Mouse (Mus musculus) lung, adult 2 months (tissue): Measurements from ENCODE around the gene Yy1. TPM values are rescaled to one million over a fixed set of nuclear protein-coding genes. Genes with fewer than 3 reads are reported as not detected.

Experiments
- DNase-seq: peaks from one replicate; pipeline ENCODE4 v3.0.0; 2022
- H3K4me1 ChIP-seq: fragments of 200-500 bp; 2 replicates; pipeline ENCODE4 v1.6.1; 2011; ENCODE audit warnings: low read length; ENCODE audit not compliant: control insufficient read depth, insufficient read depth
- H3K4me3 ChIP-seq: fragments of 200-500 bp; replicated peaks from 2 replicates; pipeline ENCODE3; 2011; ENCODE audit warnings: low read depth, mild to moderate bottlenecking, control low read depth, low read length; ENCODE audit errors: extremely low read depth
- CTCF ChIP-seq: fragments of 200-500 bp; IDR thresholded peaks from 2 replicates; pipeline ENCODE4 v1.5.1; 2011; ENCODE audit warnings: mild to moderate bottlenecking, low read length, control low read depth; ENCODE audit not compliant: insufficient read depth
- POLR2A ChIP-seq: fragments of 200-500 bp; IDR thresholded peaks from 2 replicates; pipeline ENCODE4 v1.6.1; 2011; ENCODE audit warnings: low read depth, mild to moderate bottlenecking, control low read depth, low read length, borderline replicate concordance; ENCODE audit errors: extremely low read depth
- WGBS: fragments of 180-500 bp; shearing (Covaris S2); methylation state at CpG from one replicate; pipeline ENCODE4 v1.1.7; 2018; 5-methylcytosine and 5-hydroxymethylcytosine counted together
- polyA plus RNA-seq: library from polyadenylated mRNA; depleted of rRNA; stranded (reverse); fragments of >200 nt; gene quantifications from 2 replicates; pipeline ENCODE4 v1.2.3, GENCODE M21; 2012

Yy1 gene
- polyA plus RNA-seq, 1 experiment: 19.3 TPM

DNA sequence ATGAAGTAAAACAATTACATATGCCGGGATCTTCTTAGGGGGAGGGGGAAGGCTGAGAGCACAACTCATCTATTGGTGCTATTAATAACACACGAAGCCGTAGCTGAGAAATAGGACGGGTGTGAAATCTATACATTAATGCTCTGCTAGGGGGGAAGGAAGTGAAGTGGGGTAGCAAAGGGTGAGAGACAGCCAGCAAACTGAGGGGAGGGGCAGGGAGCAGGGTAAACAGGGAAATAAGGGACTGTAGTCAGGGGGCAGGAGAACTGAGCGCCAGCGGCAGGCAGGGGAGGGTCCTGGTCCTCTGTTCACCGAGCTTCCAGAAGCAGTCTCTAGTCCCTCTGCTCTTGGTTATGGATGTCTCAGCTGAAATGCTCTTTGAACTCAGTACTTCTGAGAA lies 25.9 kb upstream of the Yy1 start:
- peaks cover 7% of the 10 kb centered on the region; the same call in 1 of the 2 replicates for H3K4me1 ChIP-seq
- WGBS: 25% methylated on average over 7 of the region's 7 CpGs
- H3K4me3 ChIP-seq: no peak overlapping the region
- no peak for DNase-seq
- no peak for TF ChIP-seq POLR2A
- TF ChIP-seq CTCF: no peak

DNA sequence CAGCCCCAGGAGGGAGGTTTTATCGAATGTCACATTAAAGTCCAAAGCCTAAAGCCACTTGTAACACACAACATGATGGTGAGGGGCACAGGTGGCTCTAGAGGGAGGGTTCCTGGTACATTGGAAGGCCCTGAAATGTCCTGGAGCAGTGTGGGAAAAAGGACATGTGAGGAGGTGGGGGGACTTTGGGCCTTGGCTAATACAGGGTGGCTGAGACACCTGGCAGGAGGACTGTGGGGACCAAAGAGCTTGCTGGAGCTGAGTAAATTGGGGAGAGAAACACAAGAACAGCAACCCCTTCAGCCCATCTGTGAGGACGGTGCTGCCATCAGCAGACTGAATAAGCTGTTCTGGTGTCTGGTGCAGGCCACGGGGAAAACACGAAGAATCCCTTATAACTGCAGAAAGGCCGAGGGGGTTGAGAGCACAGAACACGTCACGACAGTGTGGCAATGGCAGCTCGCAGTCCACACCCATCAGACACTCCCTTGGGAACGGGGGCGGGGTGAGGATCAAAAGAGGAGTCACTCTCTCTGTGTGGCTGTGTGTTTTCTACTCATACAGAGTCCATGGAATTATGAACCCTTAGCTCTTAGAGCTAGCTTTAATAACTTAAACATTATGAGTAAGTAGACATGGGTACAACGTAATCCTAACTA lies 24.4 kb upstream of the Yy1 start:
- DNase-seq: no peak
- 78% methylated on average over 11 of the region's 11 CpGs for WGBS
- Histone ChIP-seq H3K4me1 (peaks cover 7% of the 10 kb centered on the region; the same call in 1 of the 2 replicates), H3K4me3 (no peak overlapping the region)
- TF ChIP-seq CTCF (no peak), POLR2A (no peak)

DNA sequence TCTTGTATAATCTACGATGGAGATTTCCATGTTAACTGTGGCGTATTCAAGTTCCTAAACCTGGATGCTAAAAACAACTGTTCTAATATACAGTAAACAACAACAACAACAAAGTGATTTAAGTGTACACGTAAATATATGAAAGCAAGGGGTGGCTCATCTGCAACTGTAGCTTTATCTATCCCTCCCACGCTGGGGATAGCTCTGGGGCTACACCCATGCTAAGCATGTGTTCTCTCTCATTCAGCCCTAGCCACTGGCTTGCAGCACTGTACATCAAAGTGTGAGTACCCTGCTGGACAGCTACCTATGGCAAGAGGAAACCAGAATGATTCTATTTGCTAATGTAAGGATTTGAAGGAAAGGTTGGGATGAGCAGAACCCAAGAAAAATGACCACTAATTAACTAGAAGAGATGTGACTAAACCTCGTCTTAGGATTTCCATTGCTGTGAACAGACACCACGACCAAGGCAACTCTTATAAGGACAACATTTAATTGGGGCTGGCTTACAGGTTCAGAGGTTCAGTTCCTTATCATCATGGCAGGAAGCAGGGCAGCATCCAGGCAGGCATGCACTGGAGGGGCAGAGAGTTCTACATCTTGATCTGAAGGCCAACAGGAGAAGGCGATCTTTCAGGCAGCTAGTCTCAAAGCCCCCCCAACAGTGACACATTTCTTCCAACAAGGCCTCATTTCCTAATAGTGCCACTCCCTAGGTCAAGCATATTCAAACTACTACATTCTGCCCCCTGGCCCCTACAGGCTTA lies 12.5 kb upstream of the Yy1 start:
- WGBS: 96% methylated on average over 7 of the region's 7 CpGs
- H3K4me1 ChIP-seq: no peaks in the 10 kb centered on the region
- DNase-seq: no peak
- no peak overlapping the region for H3K4me3 ChIP-seq
- TF ChIP-seq CTCF (no peak), POLR2A (no peak)

DNA sequence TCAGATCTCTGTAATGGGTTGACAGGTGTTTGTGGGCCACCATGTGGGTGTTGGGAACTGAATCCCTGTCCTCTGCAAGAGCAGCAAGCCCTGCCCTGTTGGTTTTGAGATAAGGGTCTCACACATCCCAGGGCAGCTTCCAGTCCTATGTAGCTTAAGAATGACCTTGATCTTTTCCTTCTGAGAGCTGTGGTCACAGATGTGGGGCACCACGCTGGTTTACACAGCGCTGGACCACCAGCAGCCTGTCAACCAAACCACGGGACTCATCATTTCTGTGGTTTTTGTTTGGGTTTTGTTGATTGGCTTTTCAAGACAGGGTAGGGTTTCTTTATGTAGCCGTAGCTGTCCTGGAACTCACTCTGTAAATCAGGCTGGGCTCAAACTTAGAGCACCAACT lies 7.6 kb upstream of the Yy1 start:
- no peak for TF ChIP-seq POLR2A
- TF ChIP-seq CTCF: no peak
- WGBS: 84% methylated on average over 4 of the region's 4 CpGs
- H3K4me3 ChIP-seq: no peak overlapping the region

DNA sequence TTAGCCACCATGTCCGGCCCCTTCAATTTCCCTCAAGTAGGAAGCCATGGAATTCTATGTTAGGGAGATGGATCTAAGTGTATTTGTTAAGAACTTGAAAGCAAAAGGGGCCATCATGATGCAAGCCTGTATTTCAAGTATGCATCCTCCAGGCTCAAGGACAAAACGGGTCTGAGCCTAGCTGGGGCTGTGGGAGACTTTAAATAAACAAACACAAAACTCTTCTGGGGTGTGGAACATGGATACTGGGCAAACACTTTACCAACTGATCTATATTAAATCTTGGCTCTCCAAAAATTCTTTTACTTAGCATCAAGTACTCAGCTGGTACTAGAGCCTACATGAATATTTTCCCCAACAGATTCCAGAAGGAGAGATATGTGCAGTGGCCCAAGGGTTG lies 5.4 kb upstream of the Yy1 start:
- H3K4me1 ChIP-seq: no peaks in the 10 kb centered on the region; the same call in 1 of the 2 replicates
- DNase-seq: no peak
- 61% methylated on average over 2 of the region's 2 CpGs for WGBS
- TF ChIP-seq CTCF (no peak), POLR2A (no peak)
- H3K4me3 ChIP-seq: no peak overlapping the region

More for the DNA sequence above, 7.6 kb upstream of the Yy1 start:
- DNase-seq: no peak
- H3K4me1 ChIP-seq: no peaks in the 10 kb centered on the region

DNA sequence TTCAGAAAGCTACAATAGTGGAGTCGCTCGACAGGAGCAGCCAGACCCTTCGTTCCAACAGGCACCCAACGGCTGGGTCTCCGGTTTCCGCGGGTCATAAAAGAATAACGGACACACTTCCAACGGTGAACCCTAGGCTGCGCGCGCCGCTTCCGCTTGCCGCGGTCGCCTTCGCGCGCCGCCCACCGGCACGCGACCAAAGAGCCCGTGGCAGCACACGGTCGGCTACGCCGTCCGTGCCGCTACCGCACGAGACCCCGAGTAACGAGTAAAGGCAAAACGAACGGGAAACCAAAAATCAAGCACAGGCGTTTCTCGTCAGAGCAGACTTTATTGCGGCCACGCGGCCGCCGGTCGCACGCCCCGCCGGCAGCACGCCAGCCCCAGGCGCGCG lies 624 bp upstream of the Yy1 start:
- peak overlapping the region; percentile 69 for H3K4me3 ChIP-seq
- peaks cover 8% of the 10 kb centered on the region for H3K4me1 ChIP-seq
- no peak for TF ChIP-seq CTCF
- peak; percentile 39 for TF ChIP-seq POLR2A
- WGBS: under 1% methylated on average over 52 of the region's 52 CpGs
- peak; percentile 73 for DNase-seq

DNA sequence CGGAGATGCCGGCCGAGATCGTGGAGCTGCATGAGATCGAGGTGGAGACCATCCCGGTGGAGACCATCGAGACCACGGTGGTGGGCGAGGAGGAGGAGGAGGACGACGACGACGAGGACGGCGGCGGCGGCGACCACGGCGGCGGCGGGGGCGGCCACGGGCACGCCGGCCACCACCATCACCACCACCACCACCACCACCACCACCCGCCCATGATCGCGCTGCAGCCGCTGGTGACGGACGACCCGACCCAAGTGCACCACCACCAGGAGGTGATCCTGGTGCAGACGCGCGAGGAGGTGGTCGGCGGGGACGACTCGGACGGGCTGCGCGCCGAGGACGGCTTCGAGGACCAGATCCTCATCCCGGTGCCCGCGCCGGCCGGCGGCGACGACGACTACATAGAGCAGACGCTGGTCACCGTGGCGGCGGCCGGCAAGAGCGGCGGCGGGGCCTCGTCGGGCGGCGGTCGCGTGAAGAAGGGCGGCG lies 724 bp downstream of the Yy1 start:
- H3K4me1 ChIP-seq: peaks cover 8% of the 10 kb centered on the region
- peak; percentile 28 for DNase-seq
- H3K4me3 ChIP-seq: peak overlapping the region; percentile 95
- TF ChIP-seq CTCF (no peak), POLR2A (no peak)
- 1% methylated on average over 71 of the region's 71 CpGs for WGBS

DNA sequence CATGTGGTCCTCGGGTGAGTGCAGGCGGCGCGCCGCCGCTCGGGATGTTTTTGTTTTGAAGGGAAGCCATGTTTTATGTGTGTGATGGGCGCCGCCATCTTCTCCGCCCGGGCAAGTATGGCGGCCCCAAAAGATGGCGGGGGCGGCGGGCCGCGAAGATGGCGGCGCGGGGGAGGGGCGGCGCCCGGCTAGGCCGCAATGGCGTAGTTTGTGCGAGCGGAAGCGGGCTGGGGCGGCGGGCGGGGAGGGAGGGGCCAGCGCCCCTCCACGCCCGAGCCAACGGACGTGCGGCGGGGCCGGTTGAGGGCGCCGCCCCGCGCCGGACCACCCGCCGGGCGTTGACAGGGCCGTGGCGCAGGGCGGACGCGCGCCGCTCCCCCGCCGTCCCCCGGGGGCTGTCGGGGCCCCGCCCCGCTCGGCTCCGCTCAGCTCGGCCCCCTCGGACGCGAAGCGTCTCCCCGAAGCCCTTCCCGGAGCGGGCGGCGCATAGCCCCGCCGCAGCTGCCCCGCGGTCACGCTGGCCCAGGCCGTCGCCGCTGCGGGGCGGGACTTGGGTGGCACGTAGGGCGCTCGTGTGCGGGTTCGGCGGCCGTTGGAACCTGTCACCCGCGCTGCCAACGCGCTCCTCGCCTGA lies 1.4 kb downstream of the Yy1 start:
- Histone ChIP-seq H3K4me3 (peak overlapping the region; percentile 95), H3K4me1 (peaks cover 8% of the 10 kb centered on the region)
- WGBS: under 1% methylated on average over 79 of the region's 94 CpGs
- DNase-seq: peak; percentile 75
- TF ChIP-seq CTCF (no peak), POLR2A (no peak)

DNA sequence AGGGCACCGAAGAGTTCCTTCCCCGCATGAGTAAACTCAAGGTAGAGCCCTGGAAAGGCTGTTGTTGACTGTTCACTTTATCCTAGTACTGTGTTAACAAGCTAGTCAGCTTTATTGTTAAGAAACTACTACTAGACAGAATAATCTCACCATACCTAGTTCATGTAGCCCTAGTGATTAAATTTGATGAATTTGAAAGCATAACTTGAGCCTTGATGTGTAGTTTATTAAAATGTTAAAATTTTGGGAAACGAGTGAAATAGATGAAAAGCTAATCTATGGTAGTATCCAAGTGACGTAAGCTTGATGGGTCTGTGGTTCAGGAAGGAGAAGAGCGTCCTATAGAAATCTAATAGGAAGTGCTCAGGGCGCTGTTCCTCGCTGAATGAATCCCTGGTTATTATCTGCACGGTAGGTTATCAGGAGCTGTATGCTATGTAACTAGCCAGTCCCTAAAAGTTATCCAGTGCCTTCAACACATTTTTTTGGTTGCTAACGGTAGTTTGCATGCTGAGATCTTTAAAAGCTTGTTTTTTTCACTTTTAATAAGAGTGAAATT lies 2.3 kb downstream of the Yy1 start:
- H3K4me3 ChIP-seq: peak overlapping the region; percentile 95
- 4% methylated on average over 9 of the region's 9 CpGs for WGBS
- no peak for DNase-seq

More for the DNA sequence above, 2.3 kb downstream of the Yy1 start:
- no peak for TF ChIP-seq CTCF
- no peak for TF ChIP-seq POLR2A
- peaks cover 11% of the 10 kb centered on the region for H3K4me1 ChIP-seq
